Mouse (Mus musculus) E14TG2a.4 (cell line): ENCODE data around the gene Map3k4.
"Not testable (repeated sequence)": the region's sequence is repeated elsewhere in the genome, so short reads cannot be mapped to it uniquely, and the experiment has no call there.

ENCODE experiments used
- H3K27me3 ChIP-seq: 2 replicates; pipeline ENCODE4 v1.6.1; 2014; ENCODE audit warnings: low read length, control low read depth; ENCODE audit not compliant: insufficient read depth
- H3K36me3 ChIP-seq: 2 replicates; pipeline ENCODE4 v1.6.1; 2014; ENCODE audit warnings: low read length, control low read depth; ENCODE audit not compliant: insufficient read depth
- H3K4me1 ChIP-seq: replicated peaks from 2 replicates; pipeline ENCODE4 v1.6.1; 2014; ENCODE audit warnings: low read depth, low read length, control low read depth
- H3K4me3 ChIP-seq: replicated peaks from 2 replicates; pipeline ENCODE4 v1.5.1; 2014; ENCODE audit warnings: mild to moderate bottlenecking, low read length
- H3K9me3 ChIP-seq: 2 replicates; pipeline ENCODE4 v1.6.1; 2014; ENCODE audit warnings: low read length, control low read depth
- CTCF ChIP-seq: conservative IDR thresholded peaks from 2 replicates; pipeline ENCODE4 v1.5.1; 2014; ENCODE audit warnings: low read length
- NANOG ChIP-seq: IDR thresholded peaks from 2 replicates; pipeline ENCODE4 v1.6.1; 2014; ENCODE audit warnings: borderline replicate concordance, low read length, mixed read lengths
- POU5F1 ChIP-seq: IDR thresholded peaks from 2 replicates; pipeline ENCODE4 v1.6.1; 2014; ENCODE audit warnings: low read length, borderline replicate concordance

The Map3k4 gene

GRCm38 (mm10) chr17:12229756-12230155, 88.8 kb downstream of the Map3k4 start:
- Histone ChIP-seq H3K27me3 (no peaks in the 10 kb centered on the region), H3K9me3 (peaks cover 32% of the 10 kb centered on the region), H3K4me1 (no peaks in the 10 kb centered on the region), H3K4me3 (no peak overlapping the region), H3K36me3 (peaks cover 95% of the 10 kb centered on the region)
- TF ChIP-seq NANOG, result no peak
- no peak for TF ChIP-seq POU5F1
- TF ChIP-seq CTCF, result no peak

- TF ChIP-seq NANOG (no peak), CTCF (no peak), POU5F1 (no peak)
- H3K4me1 ChIP-seq, result peaks cover 5% of the 10 kb centered on the region
- no peak overlapping the region for H3K4me3 ChIP-seq
- peaks cover 32% of the 10 kb centered on the region for H3K9me3 ChIP-seq
- H3K36me3 ChIP-seq, result peaks cover 83% of the 10 kb centered on the region
- H3K27me3 ChIP-seq, result no peaks in the 10 kb centered on the region
These were observed 90.1 kb downstream of the Map3k4 start for GRCm38 (mm10) chr17:12228471-12228870.

- H3K9me3 ChIP-seq, result peaks cover 32% of the 10 kb centered on the region
These were observed 90.6 kb downstream of the Map3k4 start for GRCm38 (mm10) chr17:12228001-12228400.

GRCm38 (mm10) chr17:12226551-12226950, 92.0 kb downstream of the Map3k4 start:
- peaks cover 8% of the 10 kb centered on the region for H3K4me1 ChIP-seq
- peaks cover 74% of the 10 kb centered on the region for H3K36me3 ChIP-seq
- TF ChIP-seq CTCF, result no peak
- no peak for TF ChIP-seq POU5F1
- TF ChIP-seq NANOG, result no peak
- H3K9me3 ChIP-seq, result peaks cover 32% of the 10 kb centered on the region
- H3K27me3 ChIP-seq, result no peaks in the 10 kb centered on the region
- no peak overlapping the region for H3K4me3 ChIP-seq

More at GRCm38 (mm10) chr17:12228001-12228400, 90.6 kb downstream of the Map3k4 start:
- H3K36me3 ChIP-seq, result peaks cover 78% of the 10 kb centered on the region
- TF ChIP-seq NANOG (no peak), CTCF (no peak), POU5F1 (no peak)
- H3K4me1 ChIP-seq, result peaks cover 7% of the 10 kb centered on the region
- H3K4me3 ChIP-seq, result no peak overlapping the region
- H3K27me3 ChIP-seq, result no peaks in the 10 kb centered on the region

GRCm38 (mm10) chr17:12225227-12225626, 93.4 kb downstream of the Map3k4 start:
- TF ChIP-seq NANOG (no peak), POU5F1 (no peak), CTCF (no peak)
- Histone ChIP-seq H3K9me3 (peaks cover 32% of the 10 kb centered on the region), H3K4me3 (no peak overlapping the region), H3K4me1 (peaks cover 15% of the 10 kb centered on the region), H3K27me3 (no peaks in the 10 kb centered on the region), H3K36me3 (peaks cover 73% of the 10 kb centered on the region)

GRCm38 (mm10) chr17:12224551-12224950, 94.0 kb downstream of the Map3k4 start:
- not testable (repeated sequence) for H3K27me3 ChIP-seq, H3K4me3 ChIP-seq
- H3K36me3 ChIP-seq, result peaks cover 73% of the 10 kb centered on the region
- H3K4me1 ChIP-seq, result peaks cover 22% of the 10 kb centered on the region
- peaks cover 32% of the 10 kb centered on the region for H3K9me3 ChIP-seq

- peaks cover 32% of the 10 kb centered on the region for H3K9me3 ChIP-seq
- H3K36me3 ChIP-seq, result peaks cover 73% of the 10 kb centered on the region
- peaks cover 26% of the 10 kb centered on the region for H3K4me1 ChIP-seq
- TF ChIP-seq POU5F1 (no peak), NANOG (no peak), CTCF (no peak)
- H3K27me3 ChIP-seq, result no peaks in the 10 kb centered on the region
- H3K4me3 ChIP-seq, result no peak overlapping the region
These were observed 94.5 kb downstream of the Map3k4 start for GRCm38 (mm10) chr17:12224145-12224544.

GRCm38 (mm10) chr17:12223682-12224081, 94.9 kb downstream of the Map3k4 start:
- TF ChIP-seq CTCF (no peak), POU5F1 (no peak), NANOG (no peak)
- Histone ChIP-seq H3K4me3 (no peak overlapping the region), H3K4me1 (peaks cover 31% of the 10 kb centered on the region), H3K27me3 (no peaks in the 10 kb centered on the region), H3K9me3 (peaks cover 28% of the 10 kb centered on the region), H3K36me3 (peaks cover 73% of the 10 kb centered on the region)

- H3K4me3 ChIP-seq, result no peak overlapping the region
- TF ChIP-seq POU5F1, result no peak
- TF ChIP-seq NANOG, result no peak
- TF ChIP-seq CTCF, result no peak
- no peaks in the 10 kb centered on the region for H3K27me3 ChIP-seq
- peaks cover 48% of the 10 kb centered on the region for H3K4me1 ChIP-seq
- peaks cover 74% of the 10 kb centered on the region for H3K36me3 ChIP-seq
- peaks cover 12% of the 10 kb centered on the region for H3K9me3 ChIP-seq
These were observed 96.7 kb downstream of the Map3k4 start for GRCm38 (mm10) chr17:12221926-12222325.
